Mouse (Mus musculus): ENCODE measurements around the gene Alb. TPM values are rescaled to one million over a fixed set of nuclear protein-coding genes. Genes with fewer than 3 reads are reported as not detected.

Gene Alb
- polyA plus RNA-seq, 1 experiment = not detected

GRCm38 (mm10) chr5:90509828-90510592 lies 49.3 kb downstream of the Alb start:
- peaks cover 3% of the 10 kb centered on the region for H3K27me3 ChIP-seq (replicated peaks)
- H3K4me1 ChIP-seq = peaks cover 5% of the 10 kb centered on the region
- H3K36me3 ChIP-seq (replicated peaks; ENCODE audit: low read length) = no peaks in the 10 kb centered on the region
- TF ChIP-seq FLI1 (IDR thresholded peaks at IDR 0.05; ENCODE audit: low read length) (no peak), GATA1 (IDR thresholded peaks at IDR 0.05; ENCODE audit: borderline replicate concordance, low read length) (no peak)
- no peaks in the 10 kb centered on the region for H3K9me3 ChIP-seq
- no peak overlapping the region for H3K4me3 ChIP-seq (replicated peaks)

- no peak for TF ChIP-seq GATA1 (IDR thresholded peaks at IDR 0.05; ENCODE audit: borderline replicate concordance, low read length)
- no peak for TF ChIP-seq FLI1 (IDR thresholded peaks at IDR 0.05; ENCODE audit: low read length)
- Histone ChIP-seq H3K4me1 (peaks cover 1% of the 10 kb centered on the region; the same call in 1 of the 2 replicates), H3K4me3 (replicated peaks) (no peak overlapping the region), H3K27me3 (replicated peaks) (peaks cover 8% of the 10 kb centered on the region), H3K9me3 (no peaks in the 10 kb centered on the region), H3K36me3 (replicated peaks; ENCODE audit: low read length) (no peaks in the 10 kb centered on the region)
Measured at GRCm38 (mm10) chr5:90512288-90512955, 51.7 kb downstream of the Alb start.

- TF ChIP-seq GATA1 (IDR thresholded peaks at IDR 0.05; ENCODE audit: borderline replicate concordance, low read length) (no peak), FLI1 (IDR thresholded peaks at IDR 0.05; ENCODE audit: low read length) (no peak)
- Histone ChIP-seq H3K4me3 (replicated peaks) (no peak overlapping the region), H3K4me1 (no peaks in the 10 kb centered on the region), H3K36me3 (replicated peaks; ENCODE audit: low read length) (no peaks in the 10 kb centered on the region), H3K27me3 (replicated peaks) (peaks cover 8% of the 10 kb centered on the region), H3K9me3 (no peaks in the 10 kb centered on the region)
Measured at GRCm38 (mm10) chr5:90515561-90515960, 54.9 kb downstream of the Alb start.

GRCm38 (mm10) chr5:90518356-90519100 lies 57.8 kb downstream of the Alb start, which contains the start of gene Afm:
Gene Afm (plus strand): TSS chr5:90518932.
- Histone ChIP-seq H3K9me3 (no peaks in the 10 kb centered on the region), H3K36me3 (replicated peaks; ENCODE audit: low read length) (no peaks in the 10 kb centered on the region), H3K4me3 (replicated peaks) (no peak within 1 kb of the TSS), H3K4me1 (no peaks in the 10 kb centered on the region), H3K27me3 (replicated peaks) (peaks cover 5% of the 10 kb centered on the region)
- TF ChIP-seq FLI1 (IDR thresholded peaks at IDR 0.05; ENCODE audit: low read length) = no peak
- TF ChIP-seq GATA1 (IDR thresholded peaks at IDR 0.05; ENCODE audit: borderline replicate concordance, low read length) = no peak

Other genes with a start within 250 kb of the Alb start
- gene Cox18, start 236.9 kb upstream of the Alb start, polyA plus RNA-seq (2012; ENCODE audit: insufficient read depth, low replicate concordance) = 39.0 and 100 TPM in 2 replicates
- gene Ankrd17, start 94.3 kb upstream of the Alb start, polyA plus RNA-seq (2012; ENCODE audit: insufficient read depth, low replicate concordance) = 5.3 and 6.6 TPM in 2 replicates
- not detected in 2 replicates for gene Gm9958, start 93.7 kb upstream of the Alb start, polyA plus RNA-seq (2012; ENCODE audit: insufficient read depth, low replicate concordance)
- 0.30 TPM in 1 of 2 replicates, not detected in the other for gene Afp, start 29.8 kb downstream of the Alb start, polyA plus RNA-seq (2012; ENCODE audit: insufficient read depth, low replicate concordance)
- gene Afm, start 58.0 kb downstream of the Alb start, polyA plus RNA-seq (2012; ENCODE audit: insufficient read depth, low replicate concordance) = not detected in 2 replicates
- 0.73 and 2.2 TPM in 2 replicates for gene 5830473C10Rik, start 100.2 kb downstream of the Alb start, polyA plus RNA-seq (2012; ENCODE audit: insufficient read depth, low replicate concordance)
- not detected in 2 replicates for gene Rassf6, start 179.8 kb downstream of the Alb start, polyA plus RNA-seq (2012; ENCODE audit: insufficient read depth, low replicate concordance)